Mouse (Mus musculus) spleen, postnatal 0 days (tissue): ENCODE measurements around the gene Fam83e. TPM values are rescaled to one million over a fixed set of nuclear protein-coding genes. Genes with fewer than 3 reads are reported as not detected.

ENCODE experiments used
- polyA plus RNA-seq: library from polyadenylated mRNA; unstranded; fragments of >200 nt; fragmentation: Nextera tagmentation; extraction: Ambion mirVana; gene quantifications from 2 replicates; pipeline ENCODE4 v1.2.1, GENCODE M21; 2015

Fam83e gene
- polyA plus RNA-seq = 0.29 and 0.65 TPM in 2 replicates

GRCm38 (mm10) chr7:45720413-45721233, at the start of gene Fam83e:
Gene Fam83e, plus strand, starts transcription at chr7:45721212.

GRCm38 (mm10) chr7:45683396-45684050, 37.5 kb upstream of the Fam83e start, which contains the start of gene Ntn5:
Gene Ntn5, plus strand, starts transcription at chr7:45684022.

GRCm38 (mm10) chr7:45693921-45694591, 27.0 kb upstream of the Fam83e start, which contains the start of gene Sec1:
Gene Sec1, minus strand, starts transcription at chr7:45694402.

GRCm38 (mm10) chr7:45699523-45700141, 21.4 kb upstream of the Fam83e start, which contains the start of gene Car11:
Gene Car11, plus strand, starts transcription at chr7:45699843.

GRCm38 (mm10) chr7:45704730-45705442, 16.1 kb upstream of the Fam83e start, which contains the start of gene Dbp:
Gene Dbp, plus strand, starts transcription at chr7:45705088.

GRCm38 (mm10) chr7:45715090-45715708, 5.8 kb upstream of the Fam83e start, which contains the start of gene Rpl18:
Gene Rpl18, plus strand, starts transcription at chr7:45715457.

GRCm38 (mm10) chr7:45717918-45718297, 3.1 kb upstream of the Fam83e start, which contains the start of gene Sphk2:
Gene Sphk2, minus strand, starts transcription at chr7:45718002.

GRCm38 (mm10) chr7:45725713-45726112, 4.7 kb downstream of the Fam83e start, which contains the start of gene Spaca4:
Gene Spaca4, minus strand, starts transcription at chr7:45725813.

Other genes with a start within 250 kb of the Fam83e start
- gene Tulp2, start 239.3 kb upstream of the Fam83e start, polyA plus RNA-seq = 0.73 and 0.78 TPM in 2 replicates
- gene Gm45808, start 234.4 kb upstream of the Fam83e start, polyA plus RNA-seq = not detected in 2 replicates
- gene Dhdh, start 232.4 kb upstream of the Fam83e start, polyA plus RNA-seq = 2.0 and 2.8 TPM in 2 replicates
- 129 and 141 TPM in 2 replicates for gene Nucb1, start 210.8 kb upstream of the Fam83e start, polyA plus RNA-seq
- gene Ppp1r15a, start 194.9 kb upstream of the Fam83e start, polyA plus RNA-seq = 173 and 199 TPM in 2 replicates
- 1.6 and 2.5 TPM in 2 replicates for gene Plekha4, start 194.9 kb upstream of the Fam83e start, polyA plus RNA-seq
- 1.5 and 1.7 TPM in 2 replicates for gene Hsd17b14, start 166.3 kb upstream of the Fam83e start, polyA plus RNA-seq
- 47.3 and 52.6 TPM in 2 replicates for gene Bcat2, start 151.1 kb upstream of the Fam83e start, polyA plus RNA-seq
- 0.13 TPM in 1 of 2 replicates, not detected in the other for gene Fgf21, start 105.7 kb upstream of the Fam83e start, polyA plus RNA-seq
- not detected in 2 replicates for gene Fut1, start 103.9 kb upstream of the Fam83e start, polyA plus RNA-seq
- gene Izumo1, start 99.4 kb upstream of the Fam83e start, polyA plus RNA-seq = 0.06 TPM in 1 of 2 replicates, not detected in the other
- gene Rasip1, start 93.7 kb upstream of the Fam83e start, polyA plus RNA-seq = 7.4 and 9.0 TPM in 2 replicates
- 2.5 and 3.1 TPM in 2 replicates for gene Mamstr, start 81.2 kb upstream of the Fam83e start, polyA plus RNA-seq
- 0.10 and 0.32 TPM in 2 replicates for gene Fut2, start 54.8 kb upstream of the Fam83e start, polyA plus RNA-seq
- not detected in 2 replicates for gene Ntn5, start 37.2 kb upstream of the Fam83e start, polyA plus RNA-seq
- 0.10 TPM in 1 of 2 replicates, not detected in the other for gene Sec1, start 26.8 kb upstream of the Fam83e start, polyA plus RNA-seq
- 0.72 and 1.8 TPM in 2 replicates for gene Car11, start 21.4 kb upstream of the Fam83e start, polyA plus RNA-seq
- 2.1 and 2.9 TPM in 2 replicates for gene Dbp, start 16.1 kb upstream of the Fam83e start, polyA plus RNA-seq
- gene Rpl18, start 5.8 kb upstream of the Fam83e start, polyA plus RNA-seq = 888 and 898 TPM in 2 replicates
- gene Sphk2, start 3.2 kb upstream of the Fam83e start, polyA plus RNA-seq = 9.7 and 11.7 TPM in 2 replicates
- gene Spaca4, start 4.6 kb downstream of the Fam83e start, polyA plus RNA-seq = not detected in 2 replicates
- gene Lmtk3, start 62.5 kb downstream of the Fam83e start, polyA plus RNA-seq = 0.24 TPM in 1 of 2 replicates, not detected in the other
- 0.42 and 0.79 TPM in 2 replicates for gene Sult2b1, start 63.5 kb downstream of the Fam83e start, polyA plus RNA-seq
- 36.4 and 37.5 TPM in 2 replicates for gene Cyth2, start 93.4 kb downstream of the Fam83e start, polyA plus RNA-seq
- 0.18 and 0.21 TPM in 2 replicates for gene Kcnj14, start 103.6 kb downstream of the Fam83e start, polyA plus RNA-seq
- 30.0 and 31.3 TPM in 2 replicates for gene Grwd1, start 109.7 kb downstream of the Fam83e start, polyA plus RNA-seq
- 24.3 and 27.4 TPM in 2 replicates for gene Kdelr1, start 151.6 kb downstream of the Fam83e start, polyA plus RNA-seq
- gene Grin2d, start 157.2 kb downstream of the Fam83e start, polyA plus RNA-seq = 0.19 and 0.33 TPM in 2 replicates
- gene Syngr4, start 175.5 kb downstream of the Fam83e start, polyA plus RNA-seq = 1.4 and 1.5 TPM in 2 replicates
- 3.2 and 4.1 TPM in 2 replicates for gene Tmem143, start 175.7 kb downstream of the Fam83e start, polyA plus RNA-seq
- 170 and 224 TPM in 2 replicates for gene Emp3, start 200.2 kb downstream of the Fam83e start, polyA plus RNA-seq
- gene Ccdc114, start 202.9 kb downstream of the Fam83e start, polyA plus RNA-seq = 2.6 and 4.1 TPM in 2 replicates